Mouse (Mus musculus): ENCODE measurements at regions not wholly inside any gene's neighbourhood (a gene's known extent, or its start where the extent isn't known, plus 50 kb on each side); places are given as distances from the start of the nearest gene placed in this dataset.

- DNase-seq (ENCODE audit: low read depth, low spot score) (no peak), ATAC-seq (no peak)
- POLR2A ChIA-PET, result no interaction called here
- CTCF ChIA-PET, result no interaction called here
- TF ChIP-seq CTCF (IDR thresholded peaks at IDR 0.05), result no peak
- in situ Hi-C loops (cut with MboI; ENCODE audit: low pct_unique_long_range_greater_than_20kb), result loop anchor here (10.0 kb wide), 1 partner anchor 1637 kb away; no protein-coding TSS in a partner anchor
- H3K27me3 ChIP-seq, result peaks cover 5% of the 10 kb centered on the region
Observed at GRCm38 (mm10) chr5:144621967-144622366, 76.3 kb downstream of the Nptx2 start.

DNA sequence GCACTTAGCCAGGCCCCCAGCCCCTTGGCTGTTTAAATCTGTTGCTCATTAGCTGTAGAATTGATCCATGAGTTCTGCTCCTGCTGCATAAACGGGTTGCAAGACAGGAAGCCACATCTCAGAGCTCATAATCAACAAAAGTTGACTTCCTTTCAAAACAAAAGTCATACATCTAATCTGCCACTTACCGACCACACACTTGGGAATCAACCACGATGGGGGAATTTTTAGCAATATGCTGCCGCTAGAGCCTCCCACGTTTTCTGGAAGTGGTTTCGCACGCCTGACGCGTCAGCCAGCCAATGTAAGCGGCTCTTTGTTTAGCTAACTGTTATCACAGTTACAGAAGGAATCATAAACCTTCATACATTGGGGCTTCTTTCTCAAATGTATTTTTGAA, 77.7 kb downstream of the Nptx2 start:
- CTCF ChIA-PET, result no interaction called here
- H3K27me3 ChIP-seq, result peaks cover 5% of the 10 kb centered on the region
- POLR2A ChIA-PET, result no interaction called here
- no peak for TF ChIP-seq CTCF (IDR thresholded peaks at IDR 0.05)
- in situ Hi-C loops (cut with MboI; ENCODE audit: low pct_unique_long_range_greater_than_20kb), result loop anchor here (10.0 kb wide), 1 partner anchor 1639 kb away; no protein-coding TSS in a partner anchor
- ATAC-seq (no peak), DNase-seq (ENCODE audit: low read depth, low spot score) (no peak)

DNA sequence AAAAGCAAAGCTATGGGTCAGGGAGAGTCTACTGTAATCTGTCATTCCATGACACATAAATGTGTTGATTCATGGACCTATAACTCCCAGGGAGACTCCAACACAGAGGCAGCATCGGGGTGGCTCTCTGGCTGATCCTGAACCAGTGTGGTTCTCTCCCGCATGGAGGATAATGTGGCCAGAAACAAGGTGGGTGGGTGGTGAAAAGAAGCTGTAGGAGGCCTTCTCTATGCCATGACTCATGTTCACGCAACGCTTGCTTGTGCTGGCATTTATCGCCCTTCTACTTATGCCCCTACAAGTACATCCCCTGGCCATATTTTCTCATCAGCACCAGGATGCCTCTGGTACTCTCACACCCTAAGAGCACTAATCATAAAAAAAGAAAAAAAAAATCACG, 86.6 kb downstream of the Nptx2 start:
- DNase-seq (ENCODE audit: low read depth, low spot score) (no peak), ATAC-seq (no peak)
- TF ChIP-seq CTCF (IDR thresholded peaks at IDR 0.05), result no peak
- ChIA-PET POLR2A (interaction anchor here (1.3 kb wide), 1 partner anchor 11 kb away, joined by 4 read pairs; no protein-coding TSS in a partner anchor), CTCF (no interaction called here)
- no peaks in the 10 kb centered on the region for H3K27me3 ChIP-seq
- in situ Hi-C loops (cut with MboI; ENCODE audit: low pct_unique_long_range_greater_than_20kb), result no loop called here

- no peak for DNase-seq (ENCODE audit: low read depth, low spot score)
- CTCF ChIA-PET, result no interaction called here
- no peaks in the 10 kb centered on the region for H3K27me3 ChIP-seq
- peak; percentile 68 for TF ChIP-seq CTCF (IDR thresholded peaks at IDR 0.05)
- in situ Hi-C loops (cut with MboI; ENCODE audit: low pct_unique_long_range_greater_than_20kb), result no loop called here
- POLR2A ChIA-PET, result interaction anchor here (0.5 kb wide), 1 partner anchor 13 kb away, joined by 3 read pairs; no protein-coding TSS in a partner anchor
- ATAC-seq, result no peak
Observed at GRCm38 (mm10) chr5:144638631-144639030, 92.9 kb downstream of the Nptx2 start.

GRCm38 (mm10) chr5:144639639-144640038, 93.9 kb downstream of the Nptx2 start:
- TF ChIP-seq CTCF (IDR thresholded peaks at IDR 0.05), result no peak
- ChIA-PET CTCF (no interaction called here), POLR2A (no interaction called here)
- DNase-seq (ENCODE audit: low read depth, low spot score), result no peak
- in situ Hi-C loops (cut with MboI; ENCODE audit: low pct_unique_long_range_greater_than_20kb), result no loop called here
- no peak for ATAC-seq
- no peaks in the 10 kb centered on the region for H3K27me3 ChIP-seq

GRCm38 (mm10) chr5:144642766-144643165, 97.1 kb downstream of the Nptx2 start:
- ATAC-seq (no peak), DNase-seq (ENCODE audit: low read depth, low spot score) (no peak)
- no peak for TF ChIP-seq CTCF (IDR thresholded peaks at IDR 0.05)
- POLR2A ChIA-PET, result interaction anchor here (0.7 to 1.2 kb wide), 2 partner anchors 11 to 190 kb away, joined by 3 to 4 read pairs; no protein-coding TSS in a partner anchor
- in situ Hi-C loops (cut with MboI; ENCODE audit: low pct_unique_long_range_greater_than_20kb), result no loop called here
- CTCF ChIA-PET, result interaction anchor here (0.9 kb wide), 1 partner anchor 92 kb away, joined by 3 read pairs; no protein-coding TSS in a partner anchor
- H3K27me3 ChIP-seq, result no peaks in the 10 kb centered on the region

- TF ChIP-seq CTCF (IDR thresholded peaks at IDR 0.05), result no peak
- CTCF ChIA-PET, result no interaction called here
- POLR2A ChIA-PET, result interaction anchor here (1.2 kb wide), 1 partner anchor 12 kb away, joined by 4 read pairs; no protein-coding TSS in a partner anchor
- in situ Hi-C loops (cut with MboI; ENCODE audit: low pct_unique_long_range_greater_than_20kb), result no loop called here
- H3K27me3 ChIP-seq, result no peaks in the 10 kb centered on the region
- DNase-seq (ENCODE audit: low read depth, low spot score), result no peak
- ATAC-seq, result no peak
Observed at GRCm38 (mm10) chr5:144643438-144643837, 97.7 kb downstream of the Nptx2 start.

- DNase-seq (ENCODE audit: low read depth, low spot score), result no peak
- no peaks in the 10 kb centered on the region for H3K27me3 ChIP-seq
- ATAC-seq, result no peak
- no peak for TF ChIP-seq CTCF (IDR thresholded peaks at IDR 0.05)
- ChIA-PET CTCF (no interaction called here), POLR2A (no interaction called here)
- in situ Hi-C loops (cut with MboI; ENCODE audit: low pct_unique_long_range_greater_than_20kb), result no loop called here
Observed at GRCm38 (mm10) chr5:144645367-144645766, 99.7 kb downstream of the Nptx2 start.

DNA sequence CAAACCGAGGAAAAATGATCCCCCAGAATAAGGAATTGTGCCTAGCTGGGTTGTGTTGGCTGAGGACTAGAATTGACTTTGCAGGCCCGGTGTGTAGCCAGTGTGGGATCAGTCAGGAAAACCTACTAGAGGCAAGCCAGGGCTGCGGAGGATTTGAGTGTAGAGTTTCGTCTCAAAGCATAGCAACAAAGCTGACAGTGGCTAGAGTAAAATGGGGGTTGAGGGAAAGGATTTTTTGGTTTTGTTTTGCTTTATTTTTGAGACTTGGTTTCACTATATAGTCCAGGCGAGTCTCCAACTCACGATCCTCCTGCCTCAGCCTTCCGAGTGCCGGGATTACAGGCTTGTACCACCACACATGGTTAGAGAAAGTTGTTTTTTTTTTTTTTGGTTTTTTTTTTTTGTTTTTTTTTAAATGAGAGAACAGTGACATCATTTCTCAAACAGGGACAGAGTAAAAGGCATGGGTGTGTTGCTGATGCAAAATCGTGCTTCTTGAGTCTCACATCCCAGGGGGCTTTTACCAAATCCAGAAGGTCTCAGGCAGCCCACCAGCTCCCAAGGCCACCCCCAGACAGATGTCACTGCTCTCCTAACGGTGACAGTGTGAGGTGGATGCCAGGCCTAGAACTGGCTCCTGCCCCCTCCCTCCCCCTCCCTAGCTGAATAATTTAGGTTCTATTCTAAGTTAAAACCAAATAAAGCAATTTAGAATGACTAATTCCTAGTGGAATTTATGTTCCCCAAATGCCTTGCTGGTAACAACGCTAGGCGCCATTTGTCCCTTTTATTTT, 101.8 kb downstream of the Nptx2 start:
- no peak for TF ChIP-seq CTCF (IDR thresholded peaks at IDR 0.05)
- ChIA-PET CTCF (no interaction called here), POLR2A (interaction anchor here (0.8 kb wide), 1 partner anchor 364 kb away, joined by 8 read pairs; no protein-coding TSS in a partner anchor)
- no peak for ATAC-seq
- in situ Hi-C loops (cut with MboI; ENCODE audit: low pct_unique_long_range_greater_than_20kb), result no loop called here
- no peak for DNase-seq (ENCODE audit: low read depth, low spot score)
- H3K27me3 ChIP-seq, result peaks cover 3% of the 10 kb centered on the region

GRCm38 (mm10) chr5:144652231-144652630, 106.5 kb downstream of the Nptx2 start:
- ATAC-seq, result no peak
- POLR2A ChIA-PET, result no interaction called here
- CTCF ChIA-PET, result no interaction called here

GRCm38 (mm10) chr5:144662031-144662430, 99.6 kb downstream of the Tmem130 start:
- in situ Hi-C loops (cut with MboI; ENCODE audit: low pct_unique_long_range_greater_than_20kb), result no loop called here

More at GRCm38 (mm10) chr5:144652231-144652630, 106.5 kb downstream of the Nptx2 start:
- DNase-seq (ENCODE audit: low read depth, low spot score), result no peak
- in situ Hi-C loops (cut with MboI; ENCODE audit: low pct_unique_long_range_greater_than_20kb), result no loop called here
- TF ChIP-seq CTCF (IDR thresholded peaks at IDR 0.05), result no peak
- H3K27me3 ChIP-seq, result peaks cover 3% of the 10 kb centered on the region

More at GRCm38 (mm10) chr5:144662031-144662430, 99.6 kb downstream of the Tmem130 start:
- ATAC-seq, result no peak
- DNase-seq (ENCODE audit: low read depth, low spot score), result no peak
- H3K27me3 ChIP-seq, result no peaks in the 10 kb centered on the region
- TF ChIP-seq CTCF (IDR thresholded peaks at IDR 0.05), result peak; percentile 34
- ChIA-PET POLR2A (no interaction called here), CTCF (no interaction called here)

All from Patski (cell line).